Mouse (Mus musculus): Measurements from ENCODE around the gene Neurl1a. TPM values are rescaled to one million over a fixed set of nuclear protein-coding genes. Genes with fewer than 3 reads are reported as not detected.

Gene Neurl1a
- total RNA-seq, 2 experiments from 2014 or later = 180 to 194 TPM

GRCm38 (mm10) chr19:47222841-47223557 is 44.4 kb downstream of the Neurl1a start:
- DNase-seq (ENCODE audit: low spot score in 2 of 2) = no peak
- TF ChIP-seq CTCF (conservative IDR thresholded peaks at IDR 0.05) = no peak
- no peak overlapping the region for H3K4me3 ChIP-seq
- H3K27ac ChIP-seq = peak overlapping the region; percentile 91

- no peak for DNase-seq (ENCODE audit: low spot score in 2 of 2)
- no peak overlapping the region for H3K4me3 ChIP-seq
- peak overlapping the region; percentile 48 for H3K27ac ChIP-seq
- no peak for TF ChIP-seq CTCF (conservative IDR thresholded peaks at IDR 0.05)
Observed at GRCm38 (mm10) chr19:47224743-47225142, 46.1 kb downstream of the Neurl1a start.

DNA sequence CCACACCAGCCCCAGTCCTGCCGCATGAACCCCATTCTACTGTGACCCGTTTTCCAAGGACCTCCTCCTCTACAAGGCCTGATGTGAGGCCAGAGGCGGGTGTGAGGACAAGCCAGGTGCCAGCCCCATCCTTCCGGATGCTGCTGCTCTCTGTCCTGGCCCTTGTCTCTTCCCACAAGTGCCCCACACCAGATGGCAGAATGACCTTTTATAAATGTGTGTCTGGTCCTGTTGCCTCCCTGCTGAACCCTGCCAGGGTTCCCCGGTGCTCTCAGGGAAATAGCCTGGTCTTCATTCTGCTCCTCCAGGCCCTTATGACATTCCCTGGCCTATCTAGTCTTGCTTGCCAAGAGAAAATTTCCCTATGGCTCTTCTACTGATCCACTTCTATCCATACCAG is 47.2 kb downstream of the Neurl1a start:
- Histone ChIP-seq H3K27ac (peak overlapping the region; percentile 48; the same call in 1 of the 2 replicates), H3K4me3 (no peak overlapping the region)
- TF ChIP-seq CTCF (conservative IDR thresholded peaks at IDR 0.05) = no peak
- no peak for DNase-seq (ENCODE audit: low spot score in 2 of 2)

GRCm38 (mm10) chr19:47228725-47229252 is 50.2 kb downstream of the Neurl1a start:
- Histone ChIP-seq H3K4me3 (peak overlapping the region; percentile 38), H3K27ac (peak overlapping the region; percentile 75)
- peak; percentile 48 to 51 for DNase-seq (ENCODE audit: low spot score in 2 of 2)
- no peak for TF ChIP-seq CTCF (conservative IDR thresholded peaks at IDR 0.05)

DNA sequence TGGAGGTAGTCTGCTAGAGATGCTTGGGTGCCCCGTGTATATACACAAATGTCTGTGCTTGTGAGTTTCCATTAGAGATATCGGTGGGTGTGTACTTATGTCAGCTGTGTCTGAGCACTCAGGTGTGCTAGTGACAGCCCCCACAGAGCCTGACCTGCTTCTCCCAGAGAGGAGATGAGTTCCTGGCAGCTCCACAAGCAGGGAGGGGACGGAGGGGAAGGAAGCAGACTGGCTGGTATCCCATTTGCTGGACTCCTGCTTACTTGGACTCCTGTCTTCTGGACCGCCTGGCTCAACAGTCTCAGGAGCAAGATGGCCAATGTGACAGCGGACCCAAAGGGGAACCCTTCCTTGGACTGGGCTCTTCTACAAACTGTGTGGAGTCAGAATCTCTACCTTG is 50.8 kb downstream of the Neurl1a start:
- Histone ChIP-seq H3K4me3 (no peak overlapping the region), H3K27ac (peak overlapping the region; percentile 75)
- DNase-seq (ENCODE audit: low spot score in 2 of 2) = no peak
- no peak for TF ChIP-seq CTCF (conservative IDR thresholded peaks at IDR 0.05)

DNA sequence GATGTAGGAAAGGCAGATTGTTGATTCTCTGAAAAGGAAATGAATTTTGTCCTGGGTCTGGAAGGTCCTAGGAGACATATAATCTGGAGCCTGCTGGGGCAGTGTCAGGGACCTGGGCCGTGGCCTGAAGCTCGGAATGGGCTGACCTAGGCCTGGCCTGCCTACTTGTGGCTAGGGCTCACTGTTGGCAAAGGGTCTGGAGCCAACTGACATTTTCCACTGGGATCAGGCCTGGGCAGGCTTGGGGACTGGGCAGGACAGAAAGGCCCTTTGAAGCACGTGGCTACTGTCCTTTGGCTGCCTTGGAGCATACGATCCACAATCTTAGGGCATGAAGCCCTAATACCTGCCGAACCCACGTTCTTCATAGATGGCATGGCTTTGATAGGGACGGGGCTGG is 51.5 kb downstream of the Neurl1a start:
- no peak overlapping the region for H3K27ac ChIP-seq
- no peak for TF ChIP-seq CTCF (conservative IDR thresholded peaks at IDR 0.05)
- DNase-seq (ENCODE audit: low spot score in 2 of 2) = no peak
- no peak overlapping the region for H3K4me3 ChIP-seq

DNA sequence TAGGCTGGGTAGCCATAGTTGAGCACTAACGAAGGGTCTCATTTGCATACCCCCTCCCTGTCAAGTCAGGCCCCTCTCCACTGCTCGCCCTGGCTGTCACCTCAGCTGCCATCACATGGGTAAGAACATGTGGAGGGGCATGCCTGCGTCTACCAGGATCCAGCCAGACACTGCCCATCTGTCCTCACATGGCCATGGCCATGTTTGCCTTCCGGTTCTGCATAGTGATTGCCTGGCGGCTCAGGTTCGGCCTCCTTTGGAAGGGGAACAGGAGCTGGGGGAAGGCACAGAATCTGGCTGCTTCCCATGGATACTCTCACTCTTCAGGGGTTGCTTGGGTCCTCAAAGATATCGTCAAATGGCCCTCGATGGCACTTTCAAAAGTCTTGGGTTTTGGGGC is 52.1 kb downstream of the Neurl1a start:
- no peak for DNase-seq (ENCODE audit: low spot score in 2 of 2)
- Histone ChIP-seq H3K4me3 (no peak overlapping the region), H3K27ac (no peak overlapping the region)
- TF ChIP-seq CTCF (conservative IDR thresholded peaks at IDR 0.05) = no peak

DNA sequence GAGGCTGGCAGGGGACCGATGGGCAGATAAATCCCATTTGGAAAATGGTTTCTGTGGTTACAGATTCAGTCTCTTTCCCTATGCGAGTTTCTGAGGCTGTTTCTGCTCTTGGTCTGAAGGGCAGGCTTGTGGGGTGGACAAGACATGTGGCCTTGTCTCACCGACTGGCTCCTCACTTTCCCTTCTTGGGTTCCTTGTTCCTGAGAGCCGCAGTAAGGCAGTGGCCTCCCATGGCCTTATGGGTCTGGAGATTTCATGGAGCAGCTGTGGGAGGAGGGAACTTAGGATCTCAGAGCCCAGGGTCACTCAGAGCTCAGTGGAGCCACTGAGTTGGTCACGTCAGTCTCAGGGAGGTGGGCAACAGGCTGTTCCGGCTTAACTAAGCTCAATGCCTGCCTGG is 52.8 kb downstream of the Neurl1a start:
- no peak for TF ChIP-seq CTCF (conservative IDR thresholded peaks at IDR 0.05)
- Histone ChIP-seq H3K27ac (no peak overlapping the region), H3K4me3 (no peak overlapping the region)
- DNase-seq (ENCODE audit: low spot score in 2 of 2) = no peak

GRCm38 (mm10) chr19:47232077-47232865 is 53.7 kb downstream of the Neurl1a start:
- no peak for DNase-seq (ENCODE audit: low spot score in 2 of 2)

DNA sequence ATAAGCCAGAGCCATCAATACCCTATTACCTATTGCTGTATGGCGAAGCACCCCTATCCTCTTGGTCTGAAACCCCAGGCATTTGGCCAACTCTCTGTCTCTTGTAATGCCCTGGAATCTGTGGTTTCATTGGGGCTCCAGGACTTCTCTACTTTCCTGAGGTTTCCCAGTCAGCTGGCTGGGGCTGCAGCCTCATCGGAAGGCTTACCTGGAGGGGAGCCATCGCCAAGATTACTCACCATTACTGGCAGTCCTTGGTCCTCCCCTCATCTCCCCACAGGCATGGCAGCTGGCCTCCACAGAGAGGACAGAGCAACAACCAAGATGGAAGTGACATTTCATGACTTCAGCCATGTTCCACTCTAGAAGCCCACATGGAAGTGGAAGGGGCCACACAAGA is 54.5 kb downstream of the Neurl1a start:
- Histone ChIP-seq H3K4me3 (no peak overlapping the region), H3K27ac (no peak overlapping the region)
- no peak for TF ChIP-seq CTCF (conservative IDR thresholded peaks at IDR 0.05)
- no peak for DNase-seq (ENCODE audit: low spot score in 2 of 2)

More at GRCm38 (mm10) chr19:47232077-47232865, 53.7 kb downstream of the Neurl1a start:
- H3K4me3 ChIP-seq = no peak overlapping the region
- no peak for TF ChIP-seq CTCF (conservative IDR thresholded peaks at IDR 0.05)
- H3K27ac ChIP-seq = no peak overlapping the region

DNA sequence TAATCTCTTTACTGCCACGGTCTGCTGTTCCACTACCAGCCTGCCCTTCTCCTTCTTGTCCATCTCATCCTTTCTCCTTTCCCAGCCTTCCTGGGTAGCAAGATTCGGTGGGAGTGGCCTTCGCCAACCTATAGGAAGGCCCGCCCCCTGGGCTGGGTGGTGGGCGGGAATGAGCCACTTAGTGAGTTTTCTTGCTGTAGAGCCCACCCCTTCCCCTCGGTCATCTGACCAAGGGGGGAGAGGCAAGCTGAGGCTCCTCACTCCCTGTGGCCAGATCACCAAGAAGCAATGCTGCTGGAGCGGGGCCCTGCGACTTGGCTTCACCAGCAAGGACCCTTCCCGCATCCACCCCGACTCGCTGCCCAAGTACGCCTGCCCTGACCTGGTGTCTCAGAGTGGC is 61.5 kb downstream of the Neurl1a start:
- H3K4me3 ChIP-seq = no peak overlapping the region

DNA sequence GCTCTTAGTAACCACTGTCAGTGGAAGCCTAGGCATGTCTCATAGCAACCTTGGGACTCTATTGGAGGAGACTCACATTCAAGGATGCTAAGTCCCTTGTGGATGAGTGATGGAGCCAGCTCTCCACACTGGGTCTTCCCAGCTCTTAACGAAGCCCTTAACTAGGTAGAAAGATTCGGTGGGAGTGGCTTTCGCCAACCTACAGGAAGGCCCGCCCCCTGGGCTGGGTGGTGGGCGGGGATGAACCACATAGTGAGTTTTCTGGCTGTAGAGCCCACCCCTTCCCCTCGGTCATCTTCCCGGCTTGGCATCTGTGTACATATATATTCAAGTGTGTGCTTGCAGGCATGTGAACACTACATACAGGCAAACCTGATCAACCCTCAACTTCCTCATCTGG is 62.3 kb downstream of the Neurl1a start:
- H3K4me3 ChIP-seq = no peak overlapping the region
- no peak overlapping the region for H3K27ac ChIP-seq
- TF ChIP-seq CTCF (conservative IDR thresholded peaks at IDR 0.05) = no peak
- no peak for DNase-seq (ENCODE audit: low spot score in 2 of 2)

More for the DNA sequence above, 61.5 kb downstream of the Neurl1a start:
- DNase-seq (ENCODE audit: low spot score in 2 of 2) = no peak
- no peak overlapping the region for H3K27ac ChIP-seq
- TF ChIP-seq CTCF (conservative IDR thresholded peaks at IDR 0.05) = no peak

DNA sequence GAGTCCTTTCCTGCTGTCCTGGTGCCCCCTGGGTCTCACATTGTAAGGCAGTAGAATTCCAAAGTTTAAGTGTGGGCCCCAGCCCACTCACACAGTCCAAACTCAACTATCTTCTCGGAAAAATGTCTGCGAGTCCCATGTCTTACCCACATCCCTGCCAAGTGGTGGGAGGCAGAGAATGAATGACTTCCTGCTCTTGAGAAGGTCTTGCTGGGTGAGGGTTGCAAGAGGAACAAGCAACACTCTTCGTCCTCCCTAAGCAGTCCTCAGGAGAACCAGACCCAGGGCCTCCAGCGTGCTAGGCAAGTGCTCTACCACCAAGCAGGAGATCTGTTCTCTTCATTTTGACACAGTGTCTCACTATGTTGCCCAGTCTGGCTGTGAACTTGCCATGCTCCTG is 63.6 kb downstream of the Neurl1a start:
- no peak for TF ChIP-seq CTCF (conservative IDR thresholded peaks at IDR 0.05)
- Histone ChIP-seq H3K27ac (no peak overlapping the region), H3K4me3 (no peak overlapping the region)
- no peak for DNase-seq (ENCODE audit: low spot score in 2 of 2)
